Mouse (Mus musculus) erythroblast, embryonic 14.5 days (primary cell): Measurements from ENCODE around the gene Scn8a.

Experiments used
- GATA1 ChIP-seq: IDR thresholded peaks from 2 replicates; pipeline ENCODE4 v1.6.1; 2012; ENCODE audit warnings: low read length, inconsistent platforms, mixed read lengths
- TAL1 ChIP-seq: IDR thresholded peaks from 3 replicates; pipeline ENCODE4 v1.6.1; 2012; ENCODE audit warnings: low read length, inconsistent platforms, mixed read lengths

DNA sequence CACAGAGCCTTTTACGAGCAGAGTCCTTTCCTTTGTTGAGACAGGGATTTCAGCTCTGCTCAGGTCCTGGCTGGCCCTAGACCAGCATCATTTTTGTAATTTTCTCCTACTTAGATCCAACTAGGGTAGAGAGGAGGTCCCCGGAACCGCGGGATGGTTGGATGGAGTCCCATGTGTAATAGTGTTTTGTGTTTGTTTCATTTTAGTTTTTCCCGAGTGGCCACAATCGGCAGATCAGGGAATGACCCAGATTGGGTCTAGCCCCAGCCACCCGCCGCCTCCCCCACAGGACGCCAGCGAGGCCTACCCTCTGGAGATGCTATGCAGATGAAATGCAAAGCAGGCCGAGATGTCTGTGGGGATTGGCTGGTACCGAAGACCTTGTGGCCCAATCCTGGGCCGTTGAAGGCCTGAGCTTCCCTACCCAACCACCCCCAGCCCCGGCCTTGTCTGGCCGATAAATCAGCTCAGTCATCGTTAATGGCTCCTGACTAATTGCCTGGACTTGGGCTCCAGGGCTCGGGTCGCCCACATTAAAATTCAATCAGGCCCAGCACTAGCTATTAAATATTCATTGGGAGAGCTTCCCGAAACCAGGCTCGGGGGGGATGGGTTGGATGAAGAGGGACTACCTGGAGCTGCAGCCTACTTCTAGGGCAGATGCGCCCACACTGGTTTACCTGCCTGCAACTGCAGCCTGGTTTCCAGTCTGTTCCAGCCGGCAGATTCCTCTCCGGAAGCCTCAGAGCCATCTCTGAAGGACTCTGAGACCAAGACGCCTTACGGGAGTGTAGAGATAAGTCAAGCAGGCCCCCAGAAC is 223.4 kb downstream of the Scn8a start:
- TF ChIP-seq GATA1 (no peak), TAL1 (no peak)
